In genomic region chr4:55071535-55071934, GRCm38 (mm10) we compare ENCODE assay signal across 19 mouse cellular contexts.
DNase-seq lines count a peak whose midpoint lies in the region; ATAC-seq lines count a peak whose summit lies in the region.
"Had no signal": no experiment of that assay in that cellular context is flagged by ENCODE, and none has a peak within 500 bp of the region (broad histone marks: within the 10 kb centered on the region; RNA-seq: fewer than 3 reads in every experiment).

No protein-coding gene starts in this region.

- peak; percentile 41 to 55 for DNase-seq in cerebellum, postnatal 10 days
- DNase-seq in retina, postnatal 1 day: peak; percentile 20
- no peak for DNase-seq in retina, embryonic 14.5 days (ENCODE audit: low spot score)
- DNase-seq in urinary bladder, adult 2 months (ENCODE audit: low spot score): no peak
- no peak for DNase-seq in spleen, postnatal 4 days (ENCODE audit: low spot score in 2 of 2)
- DNase-seq: embryo, embryonic 11 days; gastrocnemius, postnatal 36 days; lung, adult 2 months; lung, postnatal 4 days; right cerebral cortex, postnatal 25 days had no signal

- no peaks in the 10 kb centered on the region for H3K9me3 ChIP-seq in midbrain, embryonic 13.5 days
- H3K9me3 ChIP-seq: limb, embryonic 10.5 days had no signal

- H3K4me1 ChIP-seq in midbrain, embryonic 13.5 days (replicated peaks): peaks cover 16% of the 10 kb centered on the region
- H3K4me1 ChIP-seq: limb, embryonic 10.5 days had no signal

- 58% methylated on average over 5 of the region's 5 CpGs for WGBS in midbrain, embryonic 13.5 days

- no peak overlapping the region for H3K4me3 ChIP-seq in midbrain, embryonic 13.5 days (replicated peaks)
- H3K4me3 ChIP-seq: limb, embryonic 10.5 days had no signal

- no peaks in the 10 kb centered on the region for H3K27me3 ChIP-seq in midbrain, embryonic 13.5 days

- peak overlapping the region; percentile 17 for H3K27ac ChIP-seq in midbrain, embryonic 13.5 days
- H3K27ac ChIP-seq: kidney, postnatal 0 days; limb, embryonic 10.5 days; stomach, postnatal 0 days had no signal

- no peak for ATAC-seq in cerebellum, adult (ENCODE audit: insufficient number of reproducible peaks, low FRiP score, low TSS enrichment)
- ATAC-seq in midbrain, embryonic 13.5 days: peak; percentile 83
- no peak for ATAC-seq in monocyte, adult 5-6 weeks (replicated peaks; ENCODE audit: insufficient number of reproducible peaks, low FRiP score, low TSS enrichment, poor library complexity, severe bottlenecking)
- ATAC-seq: intestine, embryonic 16.5 days had no signal

- H3K36me3 ChIP-seq in midbrain, embryonic 13.5 days: peaks cover 91% of the 10 kb centered on the region

- no peak overlapping the region for H3K9ac ChIP-seq in midbrain, embryonic 13.5 days (replicated peaks)

- no peak overlapping the region for H3K4me2 ChIP-seq in midbrain, embryonic 13.5 days (replicated peaks)
- H3K4me2 ChIP-seq: heart, embryonic 11.5 days; liver, embryonic 11.5 days had no signal

Comparison
In these comparisons a context has a peak if more than half of its experiments do, and no peak if none do; other contexts are left out.
1. DNase-seq: peak in cerebellum, postnatal 10 days (2 of 2) and retina, postnatal 1 day (single experiment); none in retina, embryonic 14.5 days (single experiment), urinary bladder, adult 2 months (single experiment) and spleen, postnatal 4 days (0 of 2).